Mouse (Mus musculus): Measurements from ENCODE around the gene Rnf114. TPM values are rescaled to one million over a fixed set of nuclear protein-coding genes. Genes with fewer than 3 reads are reported as not detected.

Rnf114 gene
- 14.3 and 18.9 TPM in 2 replicates for polyA plus RNA-seq (2012)

DNA sequence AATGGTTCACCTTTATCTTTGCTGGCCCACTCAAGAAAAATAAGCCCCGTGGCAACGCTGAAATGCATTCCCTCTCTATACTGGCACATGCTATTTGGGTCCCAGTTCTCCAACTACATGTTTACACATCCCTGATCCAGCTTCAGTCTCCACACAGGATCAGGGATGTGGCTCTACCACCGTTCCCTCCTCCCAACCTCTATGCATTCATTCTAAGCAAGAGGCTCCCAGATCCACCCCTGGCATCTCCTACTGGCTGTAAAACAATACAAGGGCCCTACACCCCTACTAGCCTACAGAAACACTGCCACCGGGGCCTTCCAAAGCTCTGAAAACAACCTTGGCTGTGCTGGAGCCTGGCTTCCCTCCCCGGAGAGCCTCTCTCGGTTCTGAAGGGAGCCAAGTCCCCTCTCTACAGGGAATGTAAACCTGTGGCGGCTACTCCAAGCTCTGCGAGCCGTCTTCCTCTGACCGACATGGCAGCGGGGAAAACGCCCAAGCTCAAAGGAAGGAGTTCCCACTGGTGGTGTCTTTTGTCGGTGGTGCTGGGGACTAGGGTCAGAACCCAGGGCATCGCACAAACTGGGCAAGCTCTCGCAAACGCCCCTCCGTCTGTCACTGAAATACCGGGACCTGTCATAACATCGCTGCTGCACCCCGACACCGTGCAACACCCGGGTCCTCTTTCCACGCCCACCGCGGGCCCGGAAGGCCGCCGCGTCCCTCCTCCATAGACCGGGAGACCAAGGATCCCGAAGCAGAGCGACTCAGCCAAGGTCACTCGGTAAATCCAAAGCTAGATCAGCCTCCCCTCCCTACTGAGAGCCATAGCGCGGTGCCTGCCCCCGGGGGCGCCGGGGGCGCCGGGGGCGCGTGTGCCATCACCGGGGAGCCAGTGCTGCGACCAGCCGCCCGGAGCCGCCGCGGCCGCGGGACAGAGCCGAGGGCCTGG is at the start of gene Rnf114:
Rnf114 (plus strand) TSS at position 889 of the 952 bp plus-strand sequence.
- no peak for TF ChIP-seq GATA1 (IDR thresholded peaks at IDR 0.05; ENCODE audit: low read length)

DNA sequence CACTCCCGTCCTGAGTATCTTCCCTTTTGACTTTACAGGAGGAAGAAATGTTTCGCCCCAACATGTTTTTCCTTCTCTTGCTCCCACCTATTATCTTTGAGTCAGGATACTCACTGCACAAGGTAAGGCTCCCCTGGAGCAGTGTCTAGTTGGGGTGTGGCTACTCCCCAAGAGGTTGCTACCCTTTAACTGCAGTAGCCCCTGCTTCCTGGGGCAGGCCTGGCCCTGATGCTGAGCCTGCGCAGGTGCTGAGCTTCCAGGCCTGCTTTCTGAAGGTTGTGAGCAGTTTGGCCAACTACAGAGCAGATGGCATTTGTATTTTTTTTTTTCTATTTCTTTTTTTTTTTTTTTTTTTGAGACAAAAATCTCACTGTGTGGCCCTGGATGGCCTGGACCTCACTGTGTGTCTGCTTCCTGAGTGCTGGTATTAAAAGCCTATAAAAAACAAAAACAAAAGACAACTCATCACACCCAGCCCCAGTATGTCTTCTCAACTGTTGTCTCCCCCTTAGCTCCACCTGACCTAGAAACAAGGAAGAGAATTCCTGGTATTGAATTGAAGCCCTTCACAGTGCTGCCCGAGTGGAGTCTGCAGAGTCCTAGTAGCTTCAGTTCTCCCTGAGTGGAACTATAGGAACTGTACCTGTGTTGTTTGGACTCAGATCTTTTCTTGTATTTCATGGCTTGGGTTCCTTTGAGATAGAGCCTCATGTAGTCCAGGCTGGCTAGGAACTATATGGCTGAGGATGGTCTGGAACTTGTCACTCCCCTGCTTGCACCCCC is 48.8 kb upstream of the Rnf114 start:
- TF ChIP-seq GATA1 (IDR thresholded peaks at IDR 0.05; ENCODE audit: low read length) = no peak

GRCm38 (mm10) chr2:167445911-167446780 is 46.3 kb upstream of the Rnf114 start:
- no peak for TF ChIP-seq GATA1 (IDR thresholded peaks at IDR 0.05; ENCODE audit: low read length)

- no peak for TF ChIP-seq GATA1 (IDR thresholded peaks at IDR 0.05; ENCODE audit: low read length)
Measured at GRCm38 (mm10) chr2:167447207-167447606, 45.2 kb upstream of the Rnf114 start.

DNA sequence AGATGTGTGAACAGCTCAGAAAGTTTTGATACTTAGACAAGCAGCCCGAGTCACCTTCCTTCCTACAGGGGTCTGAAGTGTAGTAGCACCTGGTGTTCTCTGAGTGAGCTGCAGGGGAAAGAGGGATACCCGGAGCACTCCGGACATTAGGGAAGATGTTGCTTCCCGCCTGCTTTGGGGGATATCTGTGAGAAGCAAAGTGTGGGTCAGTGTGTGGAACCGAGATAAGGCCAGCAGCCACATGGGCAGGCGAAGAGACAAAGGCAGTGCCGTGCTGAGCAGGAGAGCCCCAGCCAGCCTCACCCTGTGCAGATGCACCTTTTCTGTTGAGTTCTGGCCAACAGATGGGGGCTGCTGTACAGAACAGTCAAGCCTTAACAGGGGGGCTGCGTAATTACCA is 44.8 kb upstream of the Rnf114 start:
- peak; percentile 3 for TF ChIP-seq GATA1 (IDR thresholded peaks at IDR 0.05; ENCODE audit: low read length)

DNA sequence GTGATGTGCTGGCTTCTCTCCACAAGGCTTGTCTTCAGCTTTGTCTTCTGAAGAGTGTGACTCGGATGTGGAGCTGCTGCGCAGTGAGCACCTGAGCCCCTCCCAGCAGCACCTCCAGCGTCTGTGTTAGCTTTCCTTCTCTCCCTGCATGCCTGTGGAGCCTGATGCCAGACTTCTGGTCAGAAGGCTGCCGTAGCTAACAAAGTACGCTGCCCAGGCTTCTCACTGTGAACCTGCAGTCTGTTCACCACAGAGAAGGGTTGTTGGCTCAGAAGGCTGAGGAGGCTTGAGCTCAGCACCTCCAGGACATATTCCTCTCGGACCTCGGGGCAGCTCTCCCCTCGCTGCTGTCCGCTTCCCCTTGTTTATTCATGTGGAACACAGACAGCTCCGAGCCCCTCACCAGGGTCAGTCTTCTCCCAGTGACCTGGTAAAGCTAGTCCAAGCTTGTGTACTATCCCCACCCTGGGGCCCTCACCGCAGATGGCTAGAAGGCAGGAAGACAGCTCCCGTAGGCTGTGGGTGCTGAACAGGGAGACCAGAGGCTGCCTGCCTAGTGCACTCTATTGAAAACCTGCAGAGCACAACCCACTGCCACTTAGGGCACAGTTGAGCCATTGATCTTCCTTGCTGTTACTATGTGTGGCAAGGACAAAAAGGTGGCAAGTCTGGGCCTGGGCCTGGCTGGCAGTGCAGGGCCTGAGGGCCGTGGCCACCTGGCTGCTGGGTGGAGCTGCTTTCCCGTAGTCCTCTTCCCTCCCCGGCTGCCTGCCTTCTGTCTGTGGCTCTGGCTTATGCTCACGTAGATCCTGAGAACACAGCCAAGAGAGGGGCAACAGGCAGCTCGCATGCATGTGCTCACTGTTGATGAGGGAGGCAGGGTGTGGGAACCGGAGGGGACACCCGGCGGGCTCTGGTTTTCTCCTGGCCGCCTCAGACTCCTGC is 42.8 kb upstream of the Rnf114 start:
- TF ChIP-seq GATA1 (IDR thresholded peaks at IDR 0.05; ENCODE audit: low read length) = no peak

DNA sequence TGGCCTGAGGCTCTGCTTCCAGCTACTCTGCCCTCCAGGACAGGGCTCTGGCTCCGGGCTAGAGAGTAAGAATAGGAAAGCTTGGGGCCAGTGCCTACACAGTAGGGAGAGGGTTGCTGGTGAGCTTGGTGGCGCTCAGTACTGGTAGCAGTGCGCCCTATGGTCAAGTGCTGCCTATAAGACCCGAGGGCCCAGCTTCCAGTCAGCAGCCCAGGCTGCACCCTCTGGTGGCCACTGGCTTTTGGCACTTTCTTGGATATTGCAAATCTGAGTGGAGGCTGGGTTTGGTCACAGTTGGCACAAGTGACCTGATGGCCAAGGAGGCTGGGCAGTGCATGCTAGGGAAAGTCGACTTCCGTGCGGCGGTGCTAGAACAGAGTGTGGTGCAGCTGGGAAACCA is 41.8 kb upstream of the Rnf114 start:
- TF ChIP-seq GATA1 (IDR thresholded peaks at IDR 0.05; ENCODE audit: low read length) = no peak

- no peak for TF ChIP-seq GATA1 (IDR thresholded peaks at IDR 0.05; ENCODE audit: low read length)
Measured at GRCm38 (mm10) chr2:167453814-167454213, 38.6 kb upstream of the Rnf114 start.

DNA sequence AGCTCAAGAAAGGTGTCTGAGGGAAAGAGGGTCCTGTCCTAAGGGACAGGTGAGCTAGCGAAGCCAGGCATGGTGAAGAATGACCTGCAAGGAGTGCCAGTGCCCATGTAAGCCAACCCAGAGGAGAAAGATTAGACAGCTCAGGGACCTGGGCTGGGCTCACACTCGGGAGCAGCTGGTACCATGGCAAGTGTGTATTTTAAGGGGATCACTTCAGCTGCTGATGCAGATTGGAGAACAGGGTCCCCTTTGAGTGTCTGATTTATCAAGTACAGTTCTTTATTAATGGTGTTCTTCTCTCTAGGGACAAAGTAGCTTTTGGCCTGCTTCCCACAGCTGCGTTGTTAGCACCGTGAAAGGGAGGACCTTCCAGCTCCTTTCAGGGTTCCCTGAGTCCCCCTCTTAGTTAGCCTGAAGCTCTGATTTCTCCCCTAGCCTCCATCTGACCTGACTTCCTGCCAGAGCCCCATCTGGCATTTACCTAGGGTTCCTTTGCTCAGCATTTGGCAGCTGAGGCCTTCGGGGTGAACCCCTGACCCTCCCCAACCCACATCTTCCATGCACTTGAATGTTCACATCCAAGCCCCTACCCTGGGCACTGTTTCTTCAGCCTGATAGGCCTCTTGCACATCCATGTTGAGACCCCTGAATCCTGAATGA is 36.0 kb upstream of the Rnf114 start:
- no peak for TF ChIP-seq GATA1 (IDR thresholded peaks at IDR 0.05; ENCODE audit: low read length)

DNA sequence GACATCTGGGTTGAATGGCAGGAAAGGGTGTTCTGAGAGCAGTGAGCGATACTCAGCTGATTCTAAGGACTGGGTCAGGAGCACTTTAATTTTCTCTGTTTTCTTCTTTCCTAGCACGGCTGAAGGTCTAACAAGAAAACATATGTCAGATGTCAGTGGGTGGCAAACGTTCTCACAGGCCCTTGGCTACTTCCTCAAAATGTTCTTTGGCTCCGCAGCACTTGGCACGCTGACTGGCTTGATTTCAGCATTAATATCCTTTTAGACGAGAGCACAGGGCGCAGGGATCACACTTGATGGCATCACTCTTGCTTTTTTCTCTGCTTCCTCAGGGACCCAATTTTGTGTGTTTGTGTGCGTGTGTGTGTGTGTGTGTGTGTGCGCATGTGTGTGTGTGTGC is 35.2 kb upstream of the Rnf114 start:
- TF ChIP-seq GATA1 (IDR thresholded peaks at IDR 0.05; ENCODE audit: low read length) = no peak

- TF ChIP-seq GATA1 (IDR thresholded peaks at IDR 0.05; ENCODE audit: low read length) = no peak
Measured at GRCm38 (mm10) chr2:167458548-167458947, 33.9 kb upstream of the Rnf114 start.

GRCm38 (mm10) chr2:167459071-167459865 is 33.2 kb upstream of the Rnf114 start:
- no peak for TF ChIP-seq GATA1 (IDR thresholded peaks at IDR 0.05; ENCODE audit: low read length)

- no peak for TF ChIP-seq GATA1 (IDR thresholded peaks at IDR 0.05; ENCODE audit: low read length)
Measured at GRCm38 (mm10) chr2:167462954-167463353, 29.5 kb upstream of the Rnf114 start.
